Mouse (Mus musculus) left cerebral cortex, adult 11 months (tissue): ENCODE data around the gene Apopt1.

Experiments used
- DNase-seq: peaks from one replicate; pipeline ENCODE4 v3.0.0; 2022; ENCODE audit warnings: low spot score

The Apopt1 gene

DNA sequence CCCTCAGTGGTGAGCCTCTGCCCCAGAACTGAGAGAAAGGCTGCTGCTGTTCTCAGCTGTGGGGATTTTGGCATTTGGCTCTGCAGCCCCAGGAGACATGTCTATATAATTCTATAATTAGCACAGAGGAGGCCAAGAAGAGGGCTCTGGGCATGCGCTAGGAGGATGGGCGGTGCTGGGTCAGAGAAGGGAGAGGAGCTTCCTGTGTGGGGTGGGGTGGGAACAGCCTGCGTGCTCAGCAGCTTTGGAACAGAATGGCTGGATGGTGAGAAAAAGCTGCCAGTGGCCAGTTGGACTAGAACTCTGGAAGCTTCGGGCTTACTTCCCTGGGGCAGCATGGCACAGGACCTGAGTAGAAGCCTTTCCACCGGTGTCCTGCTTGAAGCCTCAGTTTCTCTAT is 33.0 kb downstream of the Apopt1 start:
- no peak for DNase-seq

GRCm38 (mm10) chr12:111747421-111747820 is 34.4 kb downstream of the Apopt1 start:
- no peak for DNase-seq

GRCm38 (mm10) chr12:111750739-111751138 is 37.7 kb downstream of the Apopt1 start:
- DNase-seq, result no peak

DNA sequence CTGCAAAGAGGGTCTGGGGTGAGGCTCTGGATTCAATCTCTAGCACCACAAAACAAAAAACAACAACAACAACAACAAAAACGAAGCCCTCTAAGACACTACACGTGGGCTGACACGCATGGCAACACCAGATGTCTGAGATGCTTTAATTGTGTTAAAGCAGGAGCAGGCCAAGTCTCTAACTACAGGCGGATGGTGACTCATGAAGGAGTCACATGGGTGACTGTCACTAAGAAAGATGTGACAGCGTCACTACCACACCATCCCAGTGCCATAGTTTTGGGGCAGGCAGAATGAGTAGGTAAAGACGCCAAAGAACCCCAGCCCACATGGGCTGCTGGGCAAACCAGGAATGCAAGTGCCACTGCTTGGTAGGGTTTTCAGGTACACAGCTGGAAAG is 39.4 kb downstream of the Apopt1 start:
- no peak for DNase-seq

DNA sequence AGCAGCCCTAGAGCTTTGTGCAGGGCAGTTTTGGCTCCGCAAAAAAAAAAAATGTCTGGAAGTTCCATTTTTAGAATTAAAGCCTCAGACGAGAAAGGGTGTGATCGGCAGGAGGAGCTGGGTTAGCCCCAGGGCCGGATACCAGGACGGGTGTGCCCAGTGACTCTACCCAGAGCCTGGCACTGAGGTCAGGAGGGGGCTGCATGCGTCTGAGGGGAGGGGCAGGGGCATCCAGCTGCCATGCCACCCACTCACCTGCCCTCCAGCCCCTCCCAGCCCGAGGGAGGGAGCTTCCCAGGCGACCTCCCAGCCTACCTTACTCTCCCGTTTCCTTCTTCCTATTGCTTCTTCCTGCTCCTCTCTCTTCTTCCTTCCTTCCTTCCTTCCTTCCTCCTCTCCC is 40.3 kb downstream of the Apopt1 start:
- DNase-seq, result no peak

DNA sequence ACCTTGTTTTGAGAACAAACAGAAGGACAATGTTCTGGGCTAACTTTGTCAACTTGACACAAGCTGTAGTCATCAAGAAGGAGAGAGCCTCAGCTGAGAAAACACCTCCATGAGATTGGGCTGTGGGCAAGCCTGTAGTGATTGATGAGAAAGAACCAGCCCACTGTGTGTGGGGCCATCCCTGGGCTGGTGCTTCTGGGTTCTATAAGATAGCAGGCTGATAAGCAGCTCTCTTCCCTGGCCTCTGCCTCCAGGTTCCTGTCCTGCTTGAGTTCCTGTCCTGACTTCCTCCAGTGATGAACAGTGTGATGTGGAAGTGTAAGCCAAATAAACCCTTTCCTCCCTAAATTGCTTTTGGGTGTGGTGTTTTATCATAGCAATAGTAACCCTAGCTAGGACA is 41.6 kb downstream of the Apopt1 start:
- no peak for DNase-seq

DNA sequence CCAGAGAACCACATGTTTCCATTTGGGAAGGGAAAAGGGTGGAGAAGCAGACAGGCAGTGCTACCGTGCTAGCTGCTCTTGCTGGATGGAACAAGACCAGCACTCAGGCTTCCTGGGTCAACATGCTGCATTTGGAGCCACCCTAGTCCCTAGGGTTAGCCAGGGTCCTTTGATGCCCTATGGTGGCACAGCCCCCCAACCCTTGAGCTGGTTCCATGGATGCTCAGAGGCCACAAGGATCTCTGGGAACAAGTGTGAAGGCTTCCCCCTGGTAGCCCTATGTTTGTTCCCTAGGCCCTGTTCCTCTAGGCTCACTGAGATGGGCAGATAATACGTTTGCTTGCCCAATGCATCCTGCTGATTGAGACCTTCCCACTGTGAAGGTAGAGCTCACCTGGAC is 42.2 kb downstream of the Apopt1 start:
- DNase-seq, result no peak

- DNase-seq, result no peak
These were observed 43.1 kb downstream of the Apopt1 start for GRCm38 (mm10) chr12:111756082-111756697.

DNA sequence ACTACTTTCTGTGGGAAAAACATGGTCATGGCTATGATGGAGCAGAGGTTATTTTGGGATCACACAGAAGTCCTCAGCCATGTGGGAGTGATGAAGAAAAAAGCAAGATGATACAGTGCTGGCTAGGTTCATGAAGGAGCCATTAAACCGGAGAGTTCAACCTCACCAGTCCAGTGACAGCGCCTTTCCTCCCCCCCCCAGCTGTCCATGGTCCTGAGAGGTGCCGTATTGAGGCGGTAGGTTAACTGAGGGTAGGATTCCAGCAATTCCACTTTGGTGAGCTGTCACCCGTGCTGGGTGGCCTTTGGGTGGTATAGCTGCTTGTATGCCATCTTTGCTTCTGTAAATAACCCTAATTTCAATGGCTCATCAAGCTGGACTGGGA is 43.6 kb downstream of the Apopt1 start:
- no peak for DNase-seq

DNA sequence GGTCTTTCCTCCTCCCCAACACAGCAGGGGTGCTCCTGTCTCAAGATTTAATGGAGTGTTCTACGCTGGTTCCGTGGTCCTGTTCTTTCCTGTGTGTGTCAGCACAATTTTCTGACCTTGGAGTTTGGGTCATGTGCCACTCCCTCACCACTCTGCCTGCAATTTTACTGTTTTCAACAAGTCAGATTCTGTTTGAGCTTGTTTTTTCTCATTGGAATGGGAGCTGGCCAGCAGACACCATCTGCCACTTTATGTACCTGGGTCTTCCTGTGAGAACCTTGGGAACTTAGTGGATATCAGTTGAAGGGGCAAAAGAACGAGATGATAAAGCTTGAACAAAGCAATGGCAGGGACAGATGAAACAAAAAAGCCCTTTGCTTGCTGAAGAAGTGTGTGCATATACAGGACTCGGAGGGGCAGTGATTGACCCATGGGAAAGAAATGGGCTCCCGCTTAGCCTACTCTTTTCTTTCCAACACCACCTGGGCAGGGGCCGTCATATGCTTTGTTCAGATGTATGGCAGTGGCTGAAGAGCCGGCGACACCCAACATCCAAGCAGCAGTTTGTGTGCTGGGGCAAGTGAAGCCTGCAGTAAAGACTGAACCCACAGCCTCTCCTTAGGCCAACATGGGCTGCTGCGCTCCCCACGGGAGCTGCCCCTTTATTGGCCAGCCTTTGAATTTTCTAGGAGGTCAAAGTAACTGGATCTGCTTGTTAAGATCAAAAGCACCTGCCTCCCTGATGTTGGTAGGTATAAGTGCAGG is 44.7 kb downstream of the Apopt1 start:
- no peak for DNase-seq

DNA sequence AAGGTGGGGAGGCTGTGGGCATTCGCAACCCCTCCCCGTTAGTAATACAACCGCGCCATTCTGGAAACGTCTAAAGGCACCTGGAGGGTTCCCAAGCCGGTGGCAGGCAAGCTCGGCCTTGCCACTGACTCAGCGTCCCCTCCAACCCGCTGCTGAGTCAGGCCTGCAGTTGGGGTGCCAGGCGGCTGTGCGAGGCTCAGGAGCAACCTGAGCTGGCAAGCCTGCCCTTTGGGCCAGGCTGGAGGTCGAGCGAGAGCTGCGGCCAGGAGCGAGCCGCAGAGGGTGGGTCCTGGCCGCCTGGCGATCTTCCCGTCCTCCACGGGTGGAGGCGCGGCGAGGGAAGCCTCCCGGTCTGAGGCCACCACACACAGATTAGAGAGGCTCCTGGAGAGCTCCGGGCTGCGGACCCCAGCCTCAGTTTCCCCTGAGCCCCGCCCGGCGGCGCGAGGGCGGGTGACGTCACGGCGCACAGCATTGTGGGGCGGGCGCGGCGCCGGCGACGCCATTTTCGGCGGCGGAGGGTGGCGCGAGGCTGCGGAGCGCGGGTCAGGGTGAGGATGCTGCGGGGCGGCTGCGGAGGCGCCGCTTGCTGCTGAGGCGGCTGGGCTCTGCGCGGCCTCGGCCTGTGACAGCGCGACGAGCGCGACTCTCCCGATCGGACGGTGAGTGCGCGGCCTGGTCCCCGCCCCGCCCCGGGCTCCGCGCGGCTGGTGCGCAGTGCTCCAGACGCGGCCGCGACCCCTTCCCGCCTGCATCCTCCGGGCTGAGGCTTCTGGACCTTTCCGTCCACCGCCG is 45.5 kb downstream of the Apopt1 start, which contains the start of gene Klc1:
Gene Klc1, plus strand, starts transcription at position 469 of the 795 bp plus-strand sequence.
- DNase-seq, result peak; percentile 64

DNA sequence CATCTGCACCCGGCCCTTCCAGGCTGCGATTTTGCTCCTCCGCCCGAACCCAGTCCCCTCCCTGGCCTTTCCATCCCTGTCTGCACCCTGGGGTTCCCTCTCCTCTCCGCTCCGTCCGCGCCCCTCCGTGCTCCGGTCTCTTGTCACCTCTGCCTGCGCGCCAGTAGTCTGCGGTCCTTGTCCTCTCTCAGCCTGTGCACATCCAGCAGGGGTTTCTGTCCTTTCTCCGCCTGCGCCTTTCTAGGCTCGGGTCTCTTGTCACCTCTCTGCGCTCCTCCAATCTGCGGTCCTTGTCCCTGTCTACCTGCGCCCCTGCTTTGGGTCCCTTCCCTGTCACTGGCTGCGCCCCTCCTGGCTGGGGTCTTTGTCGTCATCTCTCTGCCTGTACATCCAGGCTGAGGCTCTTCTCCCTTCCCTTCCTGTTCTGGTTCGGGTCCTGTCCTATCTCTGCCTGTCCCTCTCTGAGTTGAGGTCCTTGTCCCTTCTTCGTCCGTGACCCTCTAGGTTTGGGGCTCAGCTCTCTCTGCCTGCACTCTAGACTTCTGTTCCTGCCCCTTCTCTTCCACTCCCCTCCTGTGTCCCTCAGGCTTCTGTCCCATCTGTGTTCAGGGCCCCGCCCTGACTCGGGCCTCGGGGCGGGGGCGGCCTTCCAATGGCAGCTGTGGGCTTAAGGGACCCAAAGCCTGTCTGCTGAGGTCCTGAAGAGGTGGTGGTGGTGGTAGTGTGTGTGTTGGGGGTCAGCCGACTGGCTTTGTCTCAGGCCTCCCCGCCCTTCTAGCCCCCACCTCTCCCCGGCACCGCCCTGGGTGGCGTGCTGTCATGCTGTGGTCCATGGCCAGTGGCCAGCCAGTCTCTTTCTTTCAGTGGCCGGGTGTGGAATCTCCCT is 46.4 kb downstream of the Apopt1 start:
- no peak for DNase-seq

GRCm38 (mm10) chr12:111760306-111760908 is 47.3 kb downstream of the Apopt1 start:
- no peak for DNase-seq

DNA sequence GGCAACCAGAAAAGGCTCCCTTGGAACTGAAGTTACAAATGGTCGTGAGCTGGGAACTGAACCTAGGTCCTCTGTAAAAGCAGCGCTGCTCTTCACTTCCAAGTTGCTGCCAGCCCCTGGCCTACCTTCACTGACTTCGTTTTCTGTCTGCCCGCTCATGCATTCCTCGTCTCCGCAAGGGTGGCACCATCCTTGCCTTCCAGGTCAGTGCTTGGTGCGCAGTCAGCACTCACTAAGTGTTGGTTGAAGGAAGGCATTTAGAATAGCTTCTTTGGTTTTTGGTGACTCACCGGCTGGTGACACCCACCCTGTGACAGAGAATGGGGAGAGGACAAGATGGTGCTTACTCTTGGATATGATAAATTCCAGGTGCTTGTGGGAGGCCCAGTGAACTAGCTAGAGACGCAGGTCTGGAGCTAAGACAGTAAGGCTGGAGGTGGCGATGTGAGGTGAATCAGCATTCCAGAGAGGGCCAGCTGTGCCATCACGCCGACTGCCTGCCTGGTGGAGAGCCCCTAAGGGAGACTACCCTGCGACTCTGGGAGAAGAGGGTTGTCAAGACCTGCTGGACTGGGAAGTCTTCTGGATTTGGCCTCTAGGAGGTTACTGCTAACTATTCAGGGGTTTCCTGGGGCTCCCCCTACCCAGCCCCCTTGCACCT is 49.7 kb downstream of the Apopt1 start:
- DNase-seq, result no peak

- no peak for DNase-seq
These were observed 53.5 kb downstream of the Apopt1 start for GRCm38 (mm10) chr12:111766313-111767236.

- no peak for DNase-seq
These were observed 55.4 kb downstream of the Apopt1 start for GRCm38 (mm10) chr12:111768322-111768928.

- DNase-seq, result no peak
These were observed 56.2 kb downstream of the Apopt1 start for GRCm38 (mm10) chr12:111769306-111769705.

DNA sequence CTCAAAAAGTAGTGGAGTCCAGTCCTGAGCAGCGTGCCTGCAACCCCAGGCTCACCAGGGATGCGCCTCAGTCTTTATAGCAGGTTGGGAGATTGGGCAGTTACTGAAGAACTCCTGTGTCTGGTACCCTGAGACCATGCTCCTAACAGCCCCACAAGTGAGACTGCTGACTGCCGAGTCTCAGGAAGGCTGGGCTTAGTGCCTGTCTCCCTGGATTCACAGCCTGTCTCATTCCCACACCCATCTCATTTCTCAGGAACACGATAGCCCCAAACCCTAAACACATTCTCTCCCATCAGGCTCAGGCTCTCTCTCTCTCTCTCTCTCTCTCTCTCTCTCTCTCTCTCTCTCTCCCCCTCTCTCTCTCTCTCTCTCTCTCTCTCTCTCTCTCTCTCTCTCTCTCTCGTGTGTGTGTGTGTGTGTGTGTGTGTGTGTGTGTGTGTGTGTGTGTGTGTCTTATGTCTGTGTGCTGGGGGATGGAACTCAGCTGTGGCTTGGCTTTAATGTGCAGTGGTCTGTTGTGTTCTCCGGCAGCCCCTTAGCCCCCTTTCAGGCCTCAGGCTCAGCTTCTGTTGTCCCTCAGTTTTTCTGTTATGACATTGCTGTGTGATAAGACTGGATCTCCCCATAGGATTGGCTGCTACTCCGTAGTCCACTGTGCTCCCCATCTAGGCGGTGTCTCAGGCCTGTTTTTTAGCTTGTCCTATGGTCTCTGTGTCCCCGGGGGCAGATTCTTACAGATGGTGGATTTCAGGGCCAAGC is 56.9 kb downstream of the Apopt1 start:
- DNase-seq, result no peak

DNA sequence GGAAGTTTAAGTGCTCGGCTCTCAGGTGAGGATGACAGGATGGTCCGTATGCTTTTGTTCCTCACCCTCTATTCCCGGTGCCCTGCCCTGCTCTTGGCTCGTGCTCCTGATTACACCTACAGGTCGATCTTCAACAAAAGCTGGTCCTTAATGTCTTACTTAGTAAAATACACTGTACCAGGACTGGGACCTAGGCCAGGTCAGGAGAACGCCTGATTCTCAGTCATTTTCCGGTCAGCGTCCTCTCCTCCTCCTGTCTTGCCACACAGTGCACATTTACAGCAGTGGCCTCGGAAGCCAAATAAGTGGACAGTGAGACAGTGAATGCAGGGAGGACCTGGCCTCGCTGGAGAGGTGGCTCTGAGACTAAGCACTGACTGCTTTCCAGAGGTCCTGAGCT is 57.6 kb downstream of the Apopt1 start:
- no peak for DNase-seq
